Mouse (Mus musculus) T-cell, adult 2 months (primary cell): ENCODE data around the gene Mob1a.

ENCODE experiments used
- DNase-seq: peaks from one replicate; pipeline ENCODE4 v3.0.0; 2022; ENCODE audit warnings: low spot score

The Mob1a gene

DNA sequence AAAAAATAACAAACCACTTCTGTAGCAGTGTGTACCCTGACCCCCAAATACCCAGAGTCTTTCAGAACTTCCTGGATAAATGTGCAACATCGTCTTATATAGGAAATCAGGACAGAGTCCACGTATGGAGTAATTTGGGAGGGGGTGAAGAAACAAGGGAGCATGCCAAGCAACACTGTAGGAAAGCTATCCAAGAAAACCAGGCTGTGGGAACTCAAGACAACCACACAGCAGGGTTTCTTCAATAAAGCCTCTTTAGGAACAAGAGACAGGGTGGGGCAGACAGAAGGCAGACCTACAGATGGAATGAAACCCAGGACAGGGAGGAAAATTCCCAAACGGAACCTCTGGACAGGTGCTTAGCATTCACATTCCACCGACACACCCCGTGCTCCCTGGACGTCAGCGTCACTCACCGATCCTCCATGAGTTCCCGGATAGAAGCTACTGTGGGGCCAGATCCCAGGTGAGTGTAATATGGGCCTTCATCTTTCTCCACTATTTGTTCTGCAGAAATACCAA, 59.8 kb downstream of the Mob1a start:
- DNase-seq: no peak

DNA sequence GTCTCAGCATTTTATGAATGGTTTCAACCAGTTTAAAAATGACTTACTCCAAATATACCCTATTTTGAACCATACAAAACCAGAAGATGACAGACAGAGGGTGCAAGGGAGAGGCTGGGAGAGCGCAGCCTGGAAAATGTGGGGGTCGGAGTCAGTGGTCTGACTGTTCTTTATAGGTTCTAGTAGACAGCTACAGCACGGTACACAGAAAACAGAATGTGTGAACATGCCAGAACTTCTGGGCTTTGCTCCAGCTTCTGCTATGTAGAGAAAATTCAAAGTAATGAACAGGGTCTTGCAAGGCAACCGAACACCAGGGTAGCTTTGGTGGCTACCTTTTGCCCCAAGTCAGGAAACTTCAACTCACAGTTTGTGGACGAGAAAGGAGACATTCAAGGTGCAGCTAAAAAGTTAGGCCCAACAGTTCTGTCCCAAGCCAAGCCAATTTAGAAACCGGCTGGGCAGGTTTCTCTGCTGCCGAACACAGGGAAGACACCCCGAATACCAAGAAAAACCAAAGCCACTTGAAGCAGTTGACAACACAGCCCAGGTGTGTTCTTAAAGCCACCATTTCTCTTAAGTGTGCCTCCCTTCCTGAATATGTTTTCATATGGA, 66.5 kb downstream of the Mob1a start:
- no peak for DNase-seq
